Comparison of ENCODE assay signal across 19 mouse cellular contexts in the genomic region with DNA sequence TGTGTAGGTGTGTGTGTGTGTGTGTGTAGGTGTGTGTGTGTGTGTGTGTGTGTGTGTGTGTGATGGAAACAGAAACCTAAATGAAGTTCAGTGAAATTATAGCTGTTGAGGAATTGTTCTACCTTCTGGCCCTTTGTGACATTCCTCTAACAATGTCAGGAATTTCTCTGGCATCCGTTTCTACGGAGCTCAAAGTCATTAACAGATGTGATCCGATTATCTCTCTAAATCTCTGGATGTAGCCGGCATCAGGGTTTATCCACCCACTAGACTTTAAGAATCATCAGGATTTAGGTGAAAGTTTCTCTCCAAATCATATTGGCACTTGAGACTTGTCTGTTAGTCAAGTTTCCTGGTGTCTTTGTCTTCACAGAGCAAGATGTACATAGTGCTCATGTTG.
"Had no signal": no experiment of that assay in that cellular context is flagged by ENCODE, and none has a peak within 500 bp of the region (broad histone marks: within the 10 kb centered on the region; RNA-seq: fewer than 3 reads in every experiment).

No protein-coding gene starts in this region.

- DNase-seq: lung, adult 18-20 months; lung, embryonic 14.5 days; lung, postnatal 10 days; lung, postnatal 4 days; midbrain, embryonic 14.5 days; retina, postnatal 1 day; right cerebral cortex, adult 18-20 months; right cerebral cortex, postnatal 25 days; right cerebral cortex, postnatal 4 days; thymus, adult 2 months; thymus, postnatal 25 days had no signal

- H3K36me3 ChIP-seq: midbrain, embryonic 10.5 days; midbrain, embryonic 12.5 days; neural tube, embryonic 13.5 days; neural tube, embryonic 15.5 days; stomach, embryonic 15.5 days had no signal

- H3K4me2 ChIP-seq: lung, embryonic 14.5 days; midbrain, embryonic 12.5 days; neural tube, embryonic 13.5 days; neural tube, embryonic 15.5 days; stomach, embryonic 15.5 days had no signal

- H3K4me1 ChIP-seq: midbrain, embryonic 10.5 days; midbrain, embryonic 12.5 days; neural tube, embryonic 13.5 days; neural tube, embryonic 15.5 days; stomach, embryonic 15.5 days had no signal

- H3K4me3 ChIP-seq: midbrain, embryonic 10.5 days; midbrain, embryonic 12.5 days; myocyte; neural tube, embryonic 13.5 days; neural tube, embryonic 15.5 days; stomach, embryonic 15.5 days had no signal

- ATAC-seq: midbrain, embryonic 16.5 days had no signal

- H3K27ac ChIP-seq: midbrain, embryonic 10.5 days; midbrain, embryonic 12.5 days; neural tube, embryonic 13.5 days; neural tube, embryonic 15.5 days; stomach, embryonic 15.5 days; stomach, postnatal 0 days had no signal

- H3K27me3 ChIP-seq: midbrain, embryonic 12.5 days; neural tube, embryonic 13.5 days; neural tube, embryonic 15.5 days; stomach, embryonic 15.5 days had no signal

- H3K9me3 ChIP-seq: neural tube, embryonic 15.5 days; stomach, embryonic 15.5 days had no signal

- H3K9ac ChIP-seq: lung, embryonic 14.5 days; midbrain, embryonic 12.5 days; neural tube, embryonic 13.5 days; neural tube, embryonic 15.5 days; stomach, embryonic 15.5 days had no signal
